Mouse (Mus musculus): ENCODE results near the gene Gm9913.

Gm9913 gene

GRCm38 (mm10) chr2:125505006-125505745, at the start of gene Gm9913:
Gm9913 (plus strand) TSS chr2:125505089.
- in situ Hi-C loops (cut with MboI, MseI), result no loop called here

GRCm38 (mm10) chr2:125456059-125456789, 48.7 kb upstream of the Gm9913 start:
- in situ Hi-C loops (cut with MboI, MseI), result no loop called here

- in situ Hi-C loops (cut with MboI, MseI), result no loop called here
These were observed 45.8 kb upstream of the Gm9913 start for GRCm38 (mm10) chr2:125459087-125459486.

GRCm38 (mm10) chr2:125464036-125464435, 40.9 kb upstream of the Gm9913 start:
- in situ Hi-C loops (cut with MboI, MseI), result no loop called here

- in situ Hi-C loops (cut with MboI, MseI), result no loop called here
These were observed 34.2 kb upstream of the Gm9913 start for GRCm38 (mm10) chr2:125470553-125471295.

- in situ Hi-C loops (cut with MboI, MseI), result no loop called here
These were observed 33.2 kb upstream of the Gm9913 start for GRCm38 (mm10) chr2:125471721-125472120.

- in situ Hi-C loops (cut with MboI, MseI), result no loop called here
These were observed 31.7 kb upstream of the Gm9913 start for GRCm38 (mm10) chr2:125473228-125473627.

- in situ Hi-C loops (cut with MboI, MseI), result no loop called here
These were observed 30.2 kb upstream of the Gm9913 start for GRCm38 (mm10) chr2:125474690-125475089.

- in situ Hi-C loops (cut with MboI, MseI), result no loop called here
These were observed 28.7 kb upstream of the Gm9913 start for GRCm38 (mm10) chr2:125476231-125476630.

GRCm38 (mm10) chr2:125477367-125477766, 27.5 kb upstream of the Gm9913 start:
- in situ Hi-C loops (cut with MboI, MseI), result no loop called here

- in situ Hi-C loops (cut with MboI, MseI), result no loop called here
These were observed 26.2 kb upstream of the Gm9913 start for GRCm38 (mm10) chr2:125478705-125479104.

GRCm38 (mm10) chr2:125480057-125480456, 24.8 kb upstream of the Gm9913 start:
- in situ Hi-C loops (cut with MboI, MseI), result no loop called here

GRCm38 (mm10) chr2:125481116-125481515, 23.8 kb upstream of the Gm9913 start:
- in situ Hi-C loops (cut with MboI, MseI), result no loop called here

- in situ Hi-C loops (cut with MboI, MseI), result no loop called here
These were observed 23.2 kb upstream of the Gm9913 start for GRCm38 (mm10) chr2:125481531-125482317.

GRCm38 (mm10) chr2:125484164-125484563, 20.7 kb upstream of the Gm9913 start:
- in situ Hi-C loops (cut with MboI, MseI), result no loop called here

- in situ Hi-C loops (cut with MboI, MseI), result no loop called here
These were observed 20.0 kb upstream of the Gm9913 start for GRCm38 (mm10) chr2:125484910-125485309.

- in situ Hi-C loops (cut with MboI, MseI), result no loop called here
These were observed 14.9 kb upstream of the Gm9913 start for GRCm38 (mm10) chr2:125489979-125490378.

- in situ Hi-C loops (cut with MboI, MseI), result no loop called here
These were observed 12.6 kb upstream of the Gm9913 start for GRCm38 (mm10) chr2:125492050-125492900.

- in situ Hi-C loops (cut with MboI, MseI), result no loop called here
These were observed 10.6 kb upstream of the Gm9913 start for GRCm38 (mm10) chr2:125494291-125494690.

All from T-helper 2 cell (primary cell).